In the genomic region with DNA sequence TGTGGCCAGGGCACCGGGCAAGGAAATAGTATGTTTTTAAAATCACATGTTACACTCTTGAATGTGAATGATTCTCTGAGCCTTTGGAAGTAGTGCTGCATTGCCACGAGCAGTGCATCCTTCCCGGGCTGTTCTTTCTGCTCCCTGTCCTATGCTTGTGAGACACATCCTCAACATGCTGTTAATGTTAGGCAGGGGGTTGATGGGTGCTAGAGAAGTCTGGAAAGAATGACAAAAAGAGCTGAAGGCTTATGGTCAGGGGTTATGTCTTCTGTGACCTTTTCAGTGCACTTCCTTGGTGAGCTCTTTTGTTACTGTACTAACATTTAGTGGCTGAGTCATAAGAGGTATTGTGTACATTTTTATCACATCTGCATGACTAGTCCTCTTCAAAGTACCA, we compare ENCODE assay signal across 16 mouse cellular contexts.
"Had no signal": no experiment of that assay in that cellular context is flagged by ENCODE, and none has a peak within 500 bp of the region (broad histone marks: within the 10 kb centered on the region; RNA-seq: fewer than 3 reads in every experiment).

No protein-coding gene starts in this region.

- DNase-seq: cerebellum, adult 9-10 months; cerebellum, adult 9-11 months; cerebellum, postnatal 10 days; cerebellum, postnatal 14 days; cerebellum, postnatal 25 days; cerebellum, postnatal 36 days; embryo, embryonic 11 days; forebrain, postnatal 0 days; gastrocnemius, adult 2 months; gastrocnemius, postnatal 10 days; gastrocnemius, postnatal 14 days; gastrocnemius, postnatal 25 days; gastrocnemius, postnatal 36 days; heart, adult 11 months; heart, adult 18-20 months; heart, adult 2 months had no signal
